Mouse (Mus musculus) kidney, adult 2 months (tissue): ENCODE results near the gene Tcf3. TPM values are rescaled to one million over a fixed set of nuclear protein-coding genes. Genes with fewer than 3 reads are reported as not detected.
A peak's percentile ranks its signal among the peaks of the same experiment; 100 is the strongest.

Experiments
- DNase-seq: peaks from one replicate; pipeline ENCODE4 v3.0.0; 2021
- H3K27ac ChIP-seq: fragments of 200-500 bp; 2 replicates; pipeline ENCODE4 v1.5.1; 2012; ENCODE audit warnings: low read depth, low read length, control low read depth, inconsistent platforms; ENCODE audit not compliant: insufficient read depth
- H3K27me3 ChIP-seq: fragments of 200-500 bp; replicated peaks from 2 replicates; pipeline ENCODE4 v1.6.1; 2012; ENCODE audit warnings: mild to moderate bottlenecking, moderate library complexity, low read length, inconsistent platforms; ENCODE audit not compliant: control insufficient read depth, insufficient read depth
- H3K36me3 ChIP-seq: fragments of 200-500 bp; 2 replicates; pipeline ENCODE4 v1.6.1; 2012; ENCODE audit warnings: mild to moderate bottlenecking, moderate library complexity, low read length, inconsistent platforms; ENCODE audit not compliant: control insufficient read depth, insufficient read depth
- H3K4me1 ChIP-seq: fragments of 200-500 bp; 2 replicates; pipeline ENCODE4 v1.6.1; 2011; ENCODE audit warnings: low read length; ENCODE audit not compliant: control insufficient read depth, insufficient read depth
- H3K4me3 ChIP-seq: fragments of 200-500 bp; 2 replicates; pipeline ENCODE4 v1.5.1; 2011; ENCODE audit warnings: mild to moderate bottlenecking, low read depth, low read length, control low read depth; ENCODE audit not compliant: insufficient read depth
- CTCF ChIP-seq: fragments of 200-500 bp; conservative IDR thresholded peaks from 2 replicates; pipeline ENCODE4 v1.5.1; 2011; ENCODE audit warnings: low read depth, mild to moderate bottlenecking, control low read depth, low read length, moderate library complexity, mixed read lengths; ENCODE audit not compliant: insufficient read depth, insufficient read length
- POLR2A ChIP-seq: fragments of 200-500 bp; IDR thresholded peaks from one replicate; pipeline ENCODE4 v1.6.1; 2011; ENCODE audit warnings: low read depth, low read length, control low read depth
- WGBS: fragments of 180-500 bp; shearing (Covaris S2); methylation state at CpG from one replicate; pipeline ENCODE4 v1.1.7; 2018; 5-methylcytosine and 5-hydroxymethylcytosine counted together
- polyA plus RNA-seq: library from polyadenylated mRNA; depleted of rRNA; stranded (reverse); fragments of >200 nt; gene quantifications from 2 replicates; pipeline ENCODE4 v1.2.3, GENCODE M21; 2012

The Tcf3 gene
- polyA plus RNA-seq, 1 experiment, result 33.3 TPM

- Histone ChIP-seq H3K4me1 (no peaks in the 10 kb centered on the region; the same call in 1 of the 2 replicates), H3K27ac (no peak overlapping the region), H3K4me3 (no peak overlapping the region), H3K27me3 (no peaks in the 10 kb centered on the region), H3K36me3 (no peaks in the 10 kb centered on the region)
- TF ChIP-seq POLR2A (no peak), CTCF (peak; percentile 95)
- WGBS, result 8% methylated on average over 26 of the region's 26 CpGs
- peak; percentile 85 for DNase-seq
Observed at GRCm38 (mm10) chr10:80445898-80446601, 12.6 kb upstream of the Tcf3 start.

- WGBS, result 91% methylated on average over 1 of the region's 1 CpGs
- TF ChIP-seq POLR2A (no peak), CTCF (no peak)
- no peaks in the 10 kb centered on the region for H3K36me3 ChIP-seq
- DNase-seq, result no peak
- H3K4me1 ChIP-seq, result no peaks in the 10 kb centered on the region; the same call in 1 of the 2 replicates
- no peak overlapping the region for H3K27ac ChIP-seq
- no peak overlapping the region for H3K4me3 ChIP-seq
- no peaks in the 10 kb centered on the region for H3K27me3 ChIP-seq
Observed at GRCm38 (mm10) chr10:80445052-80445451, 11.6 kb upstream of the Tcf3 start.

GRCm38 (mm10) chr10:80444339-80445045, 11.0 kb upstream of the Tcf3 start:
- Histone ChIP-seq H3K4me1 (no peaks in the 10 kb centered on the region; the same call in 1 of the 2 replicates), H3K36me3 (no peaks in the 10 kb centered on the region), H3K4me3 (no peak overlapping the region), H3K27me3 (no peaks in the 10 kb centered on the region), H3K27ac (no peak overlapping the region)
- 47% methylated on average over 5 of the region's 5 CpGs for WGBS
- DNase-seq, result no peak
- TF ChIP-seq CTCF (no peak), POLR2A (no peak)

GRCm38 (mm10) chr10:80443575-80444278, 10.3 kb upstream of the Tcf3 start:
- no peak for DNase-seq
- Histone ChIP-seq H3K27ac (no peak overlapping the region), H3K36me3 (no peaks in the 10 kb centered on the region), H3K4me3 (no peak overlapping the region), H3K4me1 (no peaks in the 10 kb centered on the region; the same call in 1 of the 2 replicates), H3K27me3 (no peaks in the 10 kb centered on the region)
- 91% methylated on average over 8 of the region's 8 CpGs for WGBS
- TF ChIP-seq CTCF (no peak), POLR2A (no peak)

- 56% methylated on average over 2 of the region's 2 CpGs for WGBS
- Histone ChIP-seq H3K36me3 (no peaks in the 10 kb centered on the region), H3K4me3 (no peak overlapping the region), H3K27me3 (no peaks in the 10 kb centered on the region), H3K4me1 (no peaks in the 10 kb centered on the region; the same call in 1 of the 2 replicates), H3K27ac (no peak overlapping the region)
- DNase-seq, result no peak
- TF ChIP-seq POLR2A (no peak), CTCF (no peak)
Observed at GRCm38 (mm10) chr10:80442989-80443388, 9.5 kb upstream of the Tcf3 start.

- H3K4me1 ChIP-seq, result no peaks in the 10 kb centered on the region; the same call in 1 of the 2 replicates
- no peak overlapping the region for H3K4me3 ChIP-seq
- no peaks in the 10 kb centered on the region for H3K36me3 ChIP-seq
- 64% methylated on average over 8 of the region's 8 CpGs for whole genome bisulfite sequencing
- H3K27me3 ChIP-seq, result no peaks in the 10 kb centered on the region
- no peak overlapping the region for H3K27ac ChIP-seq
- no peak for TF ChIP-seq POLR2A
- TF ChIP-seq CTCF, result no peak; the same call in 1 of the 2 replicates
- no peak for DNase-seq
Observed at GRCm38 (mm10) chr10:80441598-80441997, 8.2 kb upstream of the Tcf3 start.

GRCm38 (mm10) chr10:80440031-80440430, 6.6 kb upstream of the Tcf3 start:
- H3K4me1 ChIP-seq, result no peaks in the 10 kb centered on the region
- no peak overlapping the region for H3K4me3 ChIP-seq
- TF ChIP-seq POLR2A (no peak), CTCF (no peak)
- no peaks in the 10 kb centered on the region for H3K27me3 ChIP-seq
- DNase-seq, result no peak
- H3K27ac ChIP-seq, result no peak overlapping the region
- no peaks in the 10 kb centered on the region for H3K36me3 ChIP-seq
